Mouse (Mus musculus) spleen, adult 12 weeks (tissue): Measurements from ENCODE around the gene Hnf1a.

Experiments used
- DNase-seq: peaks from one replicate; pipeline ENCODE4 v3.0.0; 2022; ENCODE audit warnings: low spot score

Hnf1a gene

DNA sequence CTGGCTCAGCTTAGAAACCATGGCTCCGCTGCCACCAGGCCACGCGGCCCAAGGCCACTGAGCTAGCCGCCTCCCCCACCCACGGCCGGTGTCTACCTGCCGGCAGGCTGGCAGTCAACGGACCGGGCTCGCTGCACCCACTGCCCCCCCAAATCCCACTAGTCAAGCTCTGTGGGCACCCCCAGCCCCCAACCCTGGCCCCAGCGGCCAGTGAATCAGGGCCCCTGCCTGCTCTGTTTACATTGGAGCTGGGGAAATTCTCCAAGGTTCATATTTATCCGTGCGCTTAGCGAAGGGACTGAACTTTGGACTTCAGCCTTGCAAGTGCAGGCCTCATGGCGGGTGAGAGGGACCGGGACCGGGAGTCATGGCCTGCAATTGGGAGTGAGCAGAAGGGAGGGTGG is at the start of gene Hnf1a:
Gene Hnf1a (minus strand): TSS at position 271 of the 404 bp plus-strand sequence.
- DNase-seq = no peak

DNA sequence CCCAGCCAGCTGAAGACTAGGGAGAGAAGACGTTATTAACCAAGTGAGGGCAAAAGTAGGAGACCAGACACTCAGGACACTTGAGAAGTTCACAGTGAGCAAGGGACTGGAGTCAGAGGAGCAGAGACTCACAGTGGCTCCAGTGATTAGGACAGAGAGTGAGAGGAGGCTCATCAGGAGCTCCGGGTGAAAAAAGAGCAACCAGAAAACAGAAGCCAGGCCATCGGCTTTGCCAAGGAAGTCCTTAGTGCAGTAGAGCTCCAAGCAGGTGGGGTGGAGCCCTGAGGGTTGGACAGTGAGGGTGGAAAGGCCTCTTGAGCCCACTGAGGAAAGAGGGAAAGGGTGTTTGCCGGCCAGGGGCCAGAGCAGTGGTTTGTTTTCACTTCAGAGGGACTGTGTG is 47.9 kb upstream of the Hnf1a start:
- DNase-seq = no peak

DNA sequence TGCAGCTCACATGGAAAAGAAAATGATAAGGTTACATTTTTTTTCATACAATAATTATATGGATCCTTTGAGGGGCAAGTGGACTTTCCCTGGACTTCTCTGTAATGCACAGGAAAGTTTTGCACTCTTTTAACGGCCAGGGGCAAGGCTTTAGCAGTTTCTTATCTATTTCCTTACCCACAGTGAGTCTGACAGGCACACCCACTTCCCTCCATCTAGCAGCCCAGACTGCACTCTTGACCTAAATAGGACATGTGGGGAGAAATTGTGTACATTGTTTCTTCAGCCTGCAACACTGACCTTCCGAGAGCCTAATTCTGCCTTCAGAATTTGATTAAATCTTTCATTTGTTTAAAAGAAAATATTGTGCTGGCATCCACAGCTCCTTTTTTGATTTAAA is 47.4 kb upstream of the Hnf1a start:
- peak; percentile 15 for DNase-seq

DNA sequence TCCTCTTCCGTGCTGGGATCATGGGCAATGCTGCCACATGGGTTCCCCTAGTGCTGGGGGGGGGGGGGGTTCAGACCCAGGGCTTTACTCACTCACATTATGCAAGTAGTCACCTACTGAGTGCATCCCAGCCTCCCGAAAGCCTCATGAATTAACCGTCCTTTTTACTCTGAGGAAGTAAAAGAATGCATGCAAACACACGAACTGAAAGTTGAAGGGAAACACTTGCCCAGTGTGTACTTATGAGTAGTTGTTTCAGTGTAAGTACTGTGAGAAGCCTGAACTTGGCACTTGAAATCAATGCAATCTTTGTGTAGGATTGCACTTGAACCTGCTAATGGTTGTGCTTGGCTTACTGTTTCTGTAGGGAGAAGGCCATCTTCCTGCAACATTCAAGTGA is 44.2 kb upstream of the Hnf1a start:
- DNase-seq = no peak

DNA sequence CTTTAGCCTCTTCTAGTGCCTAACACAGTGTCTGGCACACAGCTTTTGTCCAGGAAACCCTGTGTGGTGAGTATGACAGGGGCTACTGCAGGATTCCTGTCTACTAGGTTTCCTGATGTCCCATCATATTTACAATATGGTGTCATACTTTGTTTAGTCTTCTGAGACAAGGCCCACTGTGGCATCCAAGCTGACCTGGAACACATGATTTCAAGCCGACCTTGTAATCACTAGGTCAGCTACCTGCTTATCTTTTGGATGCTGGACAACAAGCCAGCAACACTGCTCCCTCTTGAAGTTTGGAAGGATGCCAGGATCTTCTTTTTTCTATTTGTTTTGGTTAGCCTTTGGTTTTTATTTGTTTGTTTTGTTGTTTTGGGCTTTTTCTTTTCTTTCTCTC is 43.7 kb upstream of the Hnf1a start:
- DNase-seq = peak; percentile 16

DNA sequence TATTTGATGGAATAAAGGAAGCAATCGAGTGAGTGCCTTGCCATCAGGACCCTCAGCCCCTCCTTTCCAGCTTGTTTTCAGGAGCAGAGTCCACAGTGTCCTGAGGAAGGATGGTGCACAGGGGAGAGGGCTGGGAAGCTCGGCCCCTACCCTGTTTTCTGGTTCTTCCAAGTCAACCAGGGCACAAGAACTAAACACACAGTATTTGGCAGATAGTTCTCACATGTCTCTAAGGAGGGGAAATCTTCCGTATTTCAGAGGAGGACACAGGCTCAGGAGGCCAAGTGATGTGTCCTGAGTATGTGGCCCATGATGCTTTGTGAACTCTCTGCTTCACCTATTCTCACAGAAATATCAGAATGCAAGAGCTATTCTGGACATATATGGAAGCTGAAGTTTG is 42.5 kb upstream of the Hnf1a start:
- DNase-seq = no peak

DNA sequence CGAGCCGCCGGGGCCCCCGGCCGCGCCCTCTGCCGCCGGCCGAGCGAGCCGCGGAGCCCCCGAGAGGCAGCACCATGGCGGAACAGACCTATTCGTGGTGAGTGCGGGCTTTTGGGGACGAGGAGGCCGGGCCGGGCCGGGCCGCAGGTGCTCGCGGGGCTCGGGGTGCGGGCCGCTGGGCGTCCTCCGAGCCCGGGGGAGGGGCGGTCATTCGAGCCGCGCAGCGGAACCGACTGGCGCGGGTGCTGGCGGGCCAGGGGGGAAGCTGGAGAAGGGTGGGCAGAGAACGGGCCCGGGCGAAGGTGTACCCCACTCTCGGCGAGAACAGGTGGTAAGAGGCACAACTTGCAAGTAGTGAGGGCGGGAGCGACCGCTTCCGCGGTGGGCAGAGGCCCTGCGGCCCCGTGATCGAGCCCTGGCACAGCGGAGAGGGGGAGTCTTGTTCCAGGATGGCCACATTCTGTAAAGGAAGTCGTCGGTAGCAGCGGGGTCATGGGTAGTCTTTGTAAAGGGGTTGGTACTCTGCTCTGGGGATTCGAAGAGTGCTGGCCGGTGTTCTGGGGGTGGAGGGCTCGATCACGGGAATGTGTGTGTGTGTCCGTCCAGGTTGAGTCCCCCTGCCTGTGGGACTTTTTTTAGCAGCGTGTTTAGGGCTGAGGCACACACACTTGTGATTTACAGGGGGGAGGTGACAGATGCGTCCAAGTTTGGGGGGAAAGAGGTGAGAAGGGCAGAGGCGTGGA is 40.8 kb upstream of the Hnf1a start:
- DNase-seq = peak; percentile 45

DNA sequence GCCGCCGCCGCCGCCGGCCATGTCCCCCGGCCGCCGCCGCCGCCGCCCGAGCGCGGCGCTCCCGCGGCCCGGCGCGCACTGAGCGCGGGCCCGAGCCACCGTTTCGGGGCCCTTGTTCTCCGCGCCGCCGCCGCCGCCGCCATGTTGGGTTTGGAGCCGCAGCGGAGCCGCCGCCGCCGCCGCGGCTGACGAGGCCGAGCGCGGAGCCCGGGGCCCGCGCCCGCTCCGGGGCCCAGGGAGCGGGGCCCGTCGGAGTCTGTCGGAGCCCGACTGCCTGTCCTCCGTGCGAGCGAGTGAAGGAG is 40.3 kb upstream of the Hnf1a start:
- no peak for DNase-seq

DNA sequence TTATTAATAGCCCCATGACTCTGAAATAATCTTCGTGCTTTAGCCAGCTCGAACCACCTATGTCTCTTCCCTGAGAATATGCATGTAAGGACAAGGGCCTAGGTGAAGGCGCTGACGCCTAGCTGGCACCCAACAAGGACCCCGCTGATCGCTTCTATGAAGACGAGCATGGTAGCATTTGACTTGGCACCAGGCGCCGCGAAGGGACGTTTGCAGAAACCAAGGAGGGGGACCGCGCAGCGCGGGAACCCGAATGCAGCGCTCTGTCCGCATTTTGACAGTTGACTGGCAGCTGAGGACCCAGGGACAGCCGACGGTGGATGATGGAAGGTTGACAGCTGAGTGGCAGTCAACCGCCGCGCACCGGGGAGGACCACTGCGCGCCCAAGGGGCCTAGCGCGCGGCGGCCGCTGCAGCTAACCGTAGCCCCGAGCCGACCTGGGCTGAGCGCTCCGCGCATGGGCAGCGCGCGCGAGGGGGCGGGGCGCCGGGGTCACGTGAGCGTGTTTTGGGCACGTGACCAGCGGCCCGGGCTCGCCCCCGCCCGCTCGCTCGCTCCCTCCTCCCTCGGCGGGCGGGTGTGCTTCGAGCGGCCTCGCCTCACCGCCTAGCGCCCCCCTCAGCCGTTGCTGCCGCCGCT is 39.8 kb upstream of the Hnf1a start, which contains the start of gene Sppl3:
Gene Sppl3 (plus strand): TSS at position 561 of the 640 bp plus-strand sequence.
- peak; percentile 96 for DNase-seq

DNA sequence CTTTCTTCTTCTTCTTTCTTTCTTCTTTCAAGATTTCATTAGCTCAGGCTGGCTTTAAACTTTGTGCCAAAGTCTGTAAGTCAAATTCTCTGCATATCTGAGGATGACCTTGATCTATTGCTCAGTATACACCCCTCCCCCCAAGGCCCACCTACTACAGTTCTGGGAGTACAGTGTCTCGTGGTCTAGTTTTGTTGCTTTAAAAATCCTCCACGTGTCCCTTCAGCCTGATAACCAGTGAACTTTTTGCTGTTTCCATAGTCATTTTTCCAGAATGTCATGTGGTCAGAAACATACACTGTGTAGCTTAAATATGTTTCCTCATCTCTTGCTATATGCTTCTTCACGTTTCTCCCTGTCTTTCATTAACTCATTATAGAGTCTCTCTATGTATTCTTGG is 39.1 kb upstream of the Hnf1a start:
- DNase-seq = no peak

DNA sequence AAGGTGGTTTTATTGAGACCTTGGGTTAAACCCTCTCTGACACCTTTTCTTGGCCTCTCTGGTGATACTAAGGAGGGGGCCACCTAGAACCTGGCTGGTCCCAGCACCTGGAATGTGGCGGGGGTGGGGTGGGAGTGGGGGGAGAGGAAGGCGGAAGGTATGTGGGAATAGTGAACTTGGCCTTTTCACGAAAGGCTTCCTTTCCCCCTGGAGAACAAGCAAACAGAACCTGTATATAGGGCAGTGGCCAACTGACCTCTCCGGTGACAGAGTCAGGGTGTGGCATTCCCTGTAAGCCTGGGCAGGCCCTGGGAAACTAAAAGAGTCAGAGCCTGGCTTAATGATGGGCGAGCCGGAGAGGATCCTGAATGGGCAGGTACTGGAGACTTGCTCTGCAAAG is 38.2 kb upstream of the Hnf1a start:
- no peak for DNase-seq

DNA sequence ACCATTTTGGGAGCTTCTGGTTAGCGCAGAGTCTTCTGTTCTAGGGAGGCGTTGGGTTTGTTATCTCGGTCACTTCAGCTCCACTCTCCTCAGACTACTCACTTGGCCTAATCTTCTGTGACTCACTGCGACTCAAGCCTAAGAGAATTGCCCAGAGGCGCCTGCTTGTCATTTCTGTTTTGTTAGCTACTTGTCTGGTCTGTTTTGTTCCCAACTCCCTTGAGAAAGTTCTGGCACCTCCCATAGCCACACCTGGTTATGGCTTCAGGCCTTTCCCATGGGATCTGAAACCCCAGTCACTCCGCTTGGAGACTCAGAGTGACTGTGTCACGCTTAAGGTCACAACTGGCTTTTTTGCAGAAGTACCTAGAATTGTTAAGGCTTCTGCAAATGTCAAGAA is 37.4 kb upstream of the Hnf1a start:
- no peak for DNase-seq

DNA sequence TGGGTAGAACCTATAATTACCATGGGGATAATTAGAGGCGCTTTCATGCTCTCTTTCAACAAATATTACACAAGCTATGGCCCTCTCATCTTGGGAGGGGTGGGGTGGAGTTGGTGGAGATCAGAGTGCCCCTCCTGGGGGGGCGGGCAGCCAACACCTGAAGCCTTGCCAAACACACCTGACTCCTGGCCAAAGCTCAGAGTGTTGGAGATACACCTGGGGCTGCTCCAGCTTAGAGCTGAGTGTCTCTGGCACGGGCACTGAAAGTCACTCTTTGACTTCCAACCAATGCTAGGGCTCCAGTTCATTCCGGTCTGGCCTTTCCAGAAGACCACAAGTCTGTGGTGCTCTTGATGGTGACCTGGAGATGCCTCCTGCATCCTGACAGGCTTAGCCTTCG is 36.9 kb upstream of the Hnf1a start:
- DNase-seq = no peak

DNA sequence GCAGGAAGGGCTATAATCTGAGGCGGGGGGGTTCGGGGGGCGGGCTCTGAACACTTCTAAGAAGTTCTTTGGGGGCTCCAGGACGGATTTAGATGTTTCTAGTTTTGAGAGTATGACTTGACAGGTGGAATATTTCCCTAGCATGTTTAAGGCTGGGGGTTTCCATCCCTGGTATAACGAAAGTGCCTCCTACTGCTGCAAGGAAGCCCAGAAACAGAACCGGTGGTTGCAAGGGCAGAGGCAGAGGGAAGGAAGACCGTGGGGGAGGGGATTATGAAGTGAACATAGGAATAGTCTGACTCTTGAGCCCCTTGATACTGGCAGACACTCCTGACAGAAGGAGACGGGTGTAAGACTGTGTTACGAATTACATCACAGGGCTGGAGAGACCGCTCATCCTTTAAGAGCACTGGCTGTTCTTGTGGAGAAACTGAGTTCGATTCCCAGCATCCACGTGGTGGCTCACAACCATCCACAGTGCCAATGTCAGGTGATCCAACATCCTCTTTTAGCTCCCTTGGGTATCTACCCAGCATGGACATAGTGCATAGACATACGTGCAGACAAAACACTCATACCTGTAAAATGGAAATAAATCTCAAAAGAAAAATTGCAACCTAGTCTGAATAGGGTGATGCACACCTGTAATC is 32.5 kb upstream of the Hnf1a start:
- no peak for DNase-seq

DNA sequence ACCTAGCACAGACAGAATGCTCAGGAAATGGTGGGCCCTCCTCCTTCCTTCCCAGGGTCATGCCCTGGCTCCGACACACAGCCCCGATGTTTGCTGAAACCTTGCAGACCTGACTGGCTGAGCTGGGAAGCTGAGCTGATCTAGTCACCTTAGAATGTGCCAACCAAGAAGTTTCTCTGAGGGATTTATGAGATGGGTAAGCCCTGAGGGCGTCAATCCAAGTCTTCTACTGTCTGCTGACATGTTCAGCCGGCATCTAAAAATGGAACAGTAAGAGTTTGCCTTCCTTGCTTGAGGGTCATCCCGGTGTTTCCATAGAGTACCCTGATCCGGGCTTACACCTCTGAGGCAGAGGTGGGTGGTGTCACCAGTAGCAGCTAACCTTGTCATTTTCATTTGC is 31.9 kb upstream of the Hnf1a start:
- DNase-seq = no peak

DNA sequence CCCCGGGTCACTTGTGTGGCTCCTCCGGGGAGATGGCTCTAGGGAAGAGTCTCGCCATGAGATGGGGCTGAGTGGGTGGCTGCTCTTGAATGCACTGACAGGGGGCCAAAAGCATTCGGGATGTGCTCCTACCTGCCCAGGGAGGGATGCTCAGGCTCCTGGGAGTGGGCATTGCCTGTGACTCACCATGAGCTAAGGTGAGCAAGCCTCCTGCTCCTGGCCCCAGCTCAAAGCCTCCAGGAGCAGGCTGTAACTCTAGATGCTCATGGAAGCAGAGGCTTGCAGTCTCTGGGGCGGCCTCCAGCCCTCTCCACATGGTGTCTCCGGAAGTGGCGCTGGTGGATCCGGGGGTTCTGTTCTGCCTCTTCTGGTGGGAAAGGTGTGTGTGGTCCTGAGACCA is 30.6 kb upstream of the Hnf1a start:
- DNase-seq = no peak

DNA sequence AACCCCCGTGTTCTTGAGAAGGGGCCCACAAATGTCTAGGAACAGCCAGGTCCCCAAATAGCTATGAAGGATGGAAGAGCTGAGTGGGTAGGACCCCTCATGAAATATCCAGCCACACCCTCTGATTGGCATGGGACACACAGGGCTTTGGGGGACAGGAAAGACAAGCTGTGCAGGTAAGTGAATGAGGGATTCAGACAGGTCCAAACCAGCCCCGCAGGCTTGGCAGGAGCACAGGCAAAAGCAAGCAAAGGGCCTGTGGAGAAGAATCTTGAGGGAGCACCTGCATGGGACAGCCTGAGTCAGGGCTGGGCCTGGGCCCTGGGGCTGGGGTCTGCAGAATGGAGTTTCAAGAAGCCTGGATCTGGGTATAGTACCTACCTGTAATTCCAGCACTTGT is 29.6 kb upstream of the Hnf1a start:
- DNase-seq = no peak

DNA sequence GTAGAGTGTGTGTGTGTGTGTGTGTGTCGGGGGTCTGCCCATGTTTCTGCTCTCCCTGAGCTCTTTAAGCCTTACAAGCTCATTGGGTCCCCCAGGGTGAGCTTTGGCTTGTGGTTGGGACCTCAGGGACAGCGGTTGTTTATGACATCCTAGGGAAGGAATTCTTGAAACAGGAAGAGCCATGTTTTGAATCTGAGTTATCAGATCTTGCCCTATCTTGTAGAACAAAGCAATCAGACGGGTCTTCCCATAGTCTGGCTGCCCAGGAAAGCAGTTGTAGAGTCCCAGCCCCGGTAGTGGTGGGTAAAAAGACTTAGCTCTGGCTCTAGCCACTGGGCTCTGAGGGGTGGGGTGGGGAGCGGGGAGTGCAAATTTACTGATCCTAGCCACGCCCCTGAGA is 26.4 kb upstream of the Hnf1a start:
- DNase-seq = no peak

DNA sequence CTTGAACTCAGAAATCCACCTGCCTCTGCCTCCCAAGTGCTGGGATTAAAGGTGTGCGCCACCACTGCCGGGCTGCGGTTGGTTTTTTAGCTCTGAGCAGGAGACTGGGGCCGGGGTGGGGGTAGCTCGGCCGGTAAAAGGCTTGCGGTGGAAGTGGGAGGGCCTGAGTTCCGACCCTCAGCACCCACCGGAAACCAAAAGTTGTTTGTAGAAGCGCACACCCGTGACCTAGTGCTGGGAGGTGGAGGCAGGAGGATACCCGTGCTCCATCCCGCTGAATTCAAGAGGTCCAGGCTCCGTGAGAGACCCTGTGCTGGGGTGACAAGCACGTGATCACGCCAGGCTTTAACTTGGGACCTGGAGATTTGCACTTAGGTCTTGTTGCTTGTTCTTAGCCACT is 25.6 kb upstream of the Hnf1a start:
- no peak for DNase-seq

DNA sequence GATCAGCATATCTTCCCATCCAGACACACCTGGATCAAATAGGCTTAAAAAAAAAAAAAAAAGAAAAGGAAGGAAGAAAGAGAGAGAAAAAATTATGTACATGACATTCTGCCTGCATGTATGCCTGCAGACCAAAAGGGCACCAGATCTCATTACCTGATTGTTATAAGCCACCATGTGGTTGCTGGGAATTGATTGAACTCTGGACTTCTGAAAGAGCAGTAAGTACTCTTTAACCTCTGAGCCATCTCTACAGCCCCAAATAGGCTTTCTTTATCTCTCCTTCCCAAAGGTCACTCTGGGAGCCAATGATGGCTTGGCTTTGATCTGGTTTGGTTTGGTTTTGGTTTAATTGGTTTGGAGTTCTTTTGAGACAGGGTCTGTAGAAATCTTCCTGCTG is 14.2 kb upstream of the Hnf1a start:
- DNase-seq = no peak

DNA sequence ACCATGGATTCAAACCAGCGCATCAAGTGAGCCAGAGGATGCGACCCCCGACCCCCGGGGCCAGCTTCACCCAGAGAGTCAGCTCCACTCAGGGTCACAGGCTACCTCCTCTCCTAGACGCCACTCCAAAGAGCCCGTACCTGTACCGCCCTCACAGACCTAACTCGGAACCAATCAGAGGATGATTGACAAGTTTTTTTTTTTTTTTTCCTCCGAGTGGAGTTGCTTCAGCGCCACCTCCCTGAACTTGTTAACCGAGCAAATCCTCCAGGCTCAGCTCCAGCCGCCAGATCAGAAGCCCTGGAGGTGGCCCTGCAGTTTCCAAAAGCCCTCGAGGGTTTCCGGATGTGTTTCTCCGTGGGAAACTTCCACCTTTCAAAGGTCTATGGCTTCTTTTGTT is 11.1 kb upstream of the Hnf1a start:
- DNase-seq = no peak

DNA sequence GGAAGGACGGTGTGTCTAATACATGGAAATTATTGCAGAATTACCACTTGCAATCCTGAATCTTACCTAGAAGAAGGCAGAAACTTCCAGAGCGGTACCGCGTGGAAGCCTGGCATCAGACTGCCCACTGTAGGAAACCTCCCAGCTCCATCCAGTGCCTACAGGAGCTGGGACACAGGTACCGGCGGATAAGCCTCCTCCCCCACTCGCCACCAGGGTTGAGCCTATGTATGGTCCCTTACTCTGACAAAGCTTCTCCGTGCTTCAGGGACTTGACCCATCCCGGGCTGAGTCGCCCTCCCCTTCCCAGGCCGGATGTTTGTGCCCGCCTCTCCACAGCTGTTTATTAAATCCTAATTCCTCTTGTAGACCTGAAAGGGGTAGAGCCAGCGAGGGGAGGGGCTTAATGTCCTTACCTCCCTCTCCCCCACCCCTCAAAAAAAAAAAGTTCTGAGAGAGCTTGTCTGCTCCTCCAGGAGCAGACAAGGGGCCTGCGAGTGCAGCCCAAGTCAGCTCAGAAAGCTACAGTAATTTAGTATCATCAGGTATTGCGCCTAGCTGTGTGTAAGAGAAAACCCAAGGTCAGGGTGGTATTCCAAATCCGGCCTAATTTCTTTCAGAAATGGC is 9.3 kb upstream of the Hnf1a start:
- no peak for DNase-seq
